Mouse (Mus musculus): ENCODE data around the gene 4930433I11Rik.
"Not testable (repeated sequence)": the region's sequence is repeated elsewhere in the genome, so short reads cannot be mapped to it uniquely, and the experiment has no call there.

The 4930433I11Rik gene

GRCm38 (mm10) chr7:40987243-40987642 is at the start of gene 4930433I11Rik:
4930433I11Rik (plus strand) TSS chr7:40987543.
- no peak for DNase-seq

- DNase-seq = no peak
Measured at GRCm38 (mm10) chr7:40939371-40939770, 48.0 kb upstream of the 4930433I11Rik start.

- DNase-seq = no peak
Measured at GRCm38 (mm10) chr7:40942233-40942935, 45.0 kb upstream of the 4930433I11Rik start.

GRCm38 (mm10) chr7:41032419-41032818 is 45.1 kb downstream of the 4930433I11Rik start, which contains the start of gene Gm4884:
Gm4884 (plus strand) TSS chr7:41032719.
- not testable (repeated sequence) for DNase-seq

- DNase-seq = not testable (repeated sequence)
Measured at GRCm38 (mm10) chr7:41044058-41044457, 56.7 kb downstream of the 4930433I11Rik start.

Data from kidney, adult 11 months (tissue).